In the genomic region with DNA sequence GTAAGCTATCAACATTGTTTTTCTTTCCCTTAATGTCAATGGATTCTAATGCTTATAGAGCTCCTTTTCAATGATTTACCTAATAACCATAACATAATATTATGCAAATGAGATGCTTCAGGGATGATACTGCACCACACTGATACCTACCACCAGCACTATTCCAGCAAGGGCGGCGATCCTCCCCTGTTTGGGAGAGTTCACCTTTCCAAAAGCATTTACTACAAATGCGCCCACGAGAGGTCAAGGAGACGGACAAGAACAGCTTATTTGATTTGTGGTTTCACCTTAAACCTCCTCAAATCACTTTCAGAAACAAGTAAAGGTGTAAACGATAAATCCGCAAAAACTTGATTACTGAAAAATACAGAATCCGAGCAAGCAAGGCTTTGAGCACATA, we compare ENCODE assay signal across 16 mouse cellular contexts. TPM values are rescaled to one million over a fixed set of nuclear protein-coding genes. Genes with fewer than 3 reads are reported as not detected.
"Had no signal": no experiment of that assay in that cellular context is flagged by ENCODE, and none has a peak within 500 bp of the region (broad histone marks: within the 10 kb centered on the region; RNA-seq: fewer than 3 reads in every experiment).

No protein-coding gene starts in this region.

- H3K36me3 ChIP-seq: limb, embryonic 15.5 days; liver, embryonic 12.5 days; midbrain, embryonic 10.5 days; neural tube, embryonic 12.5 days had no signal

- H3K27ac ChIP-seq: limb, embryonic 15.5 days; liver, embryonic 12.5 days; midbrain, embryonic 10.5 days; neural tube, embryonic 12.5 days had no signal

- H3K4me3 ChIP-seq: liver, embryonic 12.5 days; midbrain, embryonic 10.5 days; myocyte; neural tube, embryonic 12.5 days had no signal

- H3K4me1 ChIP-seq: liver, embryonic 12.5 days had no signal

- ATAC-seq: liver, embryonic 12.5 days had no signal

- DNase-seq: kidney, postnatal 25 days; lung, embryonic 14.5 days; lung, postnatal 10 days; lung, postnatal 4 days; midbrain, embryonic 14.5 days; retina, postnatal 1 day; right cerebral cortex, postnatal 4 days; spleen, adult 18-20 months; thymus, adult 18-20 months; thymus, postnatal 14 days had no signal

- H3K9ac ChIP-seq: limb, embryonic 15.5 days; liver, embryonic 12.5 days; lung, embryonic 14.5 days; neural tube, embryonic 12.5 days had no signal

- H3K4me2 ChIP-seq: liver, embryonic 12.5 days; lung, embryonic 14.5 days had no signal

- H3K9me3 ChIP-seq: limb, embryonic 15.5 days; liver, embryonic 12.5 days; midbrain, embryonic 10.5 days; neural tube, embryonic 12.5 days had no signal

RNA-seq across cellular contexts. Expression of gene Zfp385b, which starts 4.5 kb away (rescaled TPM):
- total RNA-seq: megakaryocyte, adult 5-6 weeks had no signal
